Comparison of ENCODE assay signal across 13 mouse cellular contexts in the genomic region with DNA sequence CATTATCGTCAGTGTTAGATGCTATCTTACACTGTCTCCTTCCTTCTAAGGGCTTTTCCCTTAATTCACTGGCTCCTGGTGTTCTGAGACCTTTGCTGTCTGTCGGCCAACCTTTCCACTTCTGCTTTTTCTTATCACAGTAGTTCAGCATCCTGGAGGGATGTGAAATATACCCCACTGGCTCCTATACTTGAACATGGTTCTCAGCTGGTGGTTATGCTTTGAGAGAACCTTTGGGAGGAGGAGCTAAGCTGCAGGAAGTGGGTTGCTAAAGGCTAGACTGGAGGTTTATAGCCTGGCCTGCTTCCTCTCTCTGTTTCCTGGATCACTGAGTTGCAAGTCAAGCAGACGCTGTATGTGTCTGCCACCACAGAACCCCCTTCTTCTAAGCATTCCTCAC.
DNase-seq lines count a peak whose midpoint lies in the region; ATAC-seq lines count a peak whose summit lies in the region.
"Had no signal": no experiment of that assay in that cellular context is flagged by ENCODE, and none has a peak within 500 bp of the region (broad histone marks: within the 10 kb centered on the region; RNA-seq: fewer than 3 reads in every experiment).

No protein-coding gene starts in this region.

- ATAC-seq in inflammation-experienced regulatory T-cells, adult 6 months: peak; percentile 80
- ATAC-seq: lung, postnatal 0 days; midbrain, embryonic 16.5 days had no signal

- intact Hi-C loops in left cerebral cortex, postnatal 10 days (cut with DNase I): no loop called here

- peak; percentile 11 for DNase-seq in lung, postnatal 36 days
- DNase-seq in lung, postnatal 14 days: no peak
- peak; percentile 24 to 55 for DNase-seq in natural killer cell, adult 2 months (ENCODE audit: low spot score in 2 of 2)
- DNase-seq in adrenal gland, postnatal 4 days (ENCODE audit: low spot score in 2 of 2): no peak
- DNase-seq in layer of hippocampus, postnatal 10 days (ENCODE audit: low spot score in 2 of 2): no peak
- no peak for DNase-seq in adrenal gland, postnatal 14 days
- no peak for DNase-seq in left cerebral cortex, postnatal 10 days (ENCODE audit: extremely low spot score in 1 of 2, low spot score in 2 of 2)
- DNase-seq: heart, adult 2 months; kidney, adult 9 months; right cerebral cortex, postnatal 14 days had no signal

Comparison
In these comparisons a context has a peak if more than half of its experiments do, and no peak if none do; other contexts are left out.
1. DNase-seq: peak in lung, postnatal 36 days (single experiment) and natural killer cell, adult 2 months (2 of 2); none in lung, postnatal 14 days (single experiment), adrenal gland, postnatal 4 days (0 of 2), layer of hippocampus, postnatal 10 days (0 of 2), adrenal gland, postnatal 14 days (single experiment) and left cerebral cortex, postnatal 10 days (0 of 2).